Mouse (Mus musculus): ENCODE results near the gene Phactr3. TPM values are rescaled to one million over a fixed set of nuclear protein-coding genes. Genes with fewer than 3 reads are reported as not detected.

Phactr3 gene
- polyA plus RNA-seq, 1 experiment from 2014 or later = 2.8 TPM

- no peak for ATAC-seq (ENCODE audit: insufficient read depth, low FRiP score, low read depth)
- Histone ChIP-seq H3K36me3 (no peaks in the 10 kb centered on the region), H3K4me1 (no peaks in the 10 kb centered on the region), H3K9me3 (no peaks in the 10 kb centered on the region), H3K27ac (no peak overlapping the region), H3K4me3 (replicated peaks) (no peak overlapping the region), H3K4me2 (no peak overlapping the region), H3K27me3 (replicated peaks) (no peaks in the 10 kb centered on the region), H3K9ac (no peak overlapping the region)
- 71% methylated on average over 10 of the region's 10 CpGs for WGBS
These were observed 47.2 kb downstream of the Phactr3 start for GRCm38 (mm10) chr2:178165943-178166342.

DNA sequence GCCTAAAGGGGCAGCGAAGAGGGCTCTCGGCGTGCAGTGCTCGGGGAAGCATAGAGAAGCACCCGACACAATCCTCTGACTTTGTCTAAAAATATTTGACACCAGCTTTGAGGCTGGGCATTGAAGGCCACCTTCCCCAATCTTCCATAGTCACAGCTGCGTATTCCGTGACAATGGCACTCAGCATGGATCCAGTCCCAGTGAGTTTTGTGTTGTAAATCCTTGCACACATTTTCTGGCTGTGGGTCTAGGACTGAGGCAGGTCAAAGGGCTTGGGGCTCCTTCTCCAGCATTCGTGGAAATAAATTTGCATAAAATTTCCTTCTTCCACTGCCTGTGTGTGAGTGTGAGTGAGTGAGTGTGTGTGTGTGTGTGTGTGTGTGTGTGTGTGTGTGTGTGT is 51.2 kb downstream of the Phactr3 start:
- no peaks in the 10 kb centered on the region for H3K9me3 ChIP-seq
- H3K36me3 ChIP-seq = no peaks in the 10 kb centered on the region
- ATAC-seq (ENCODE audit: insufficient read depth, low FRiP score, low read depth) = no peak
- WGBS = 78% methylated on average over 8 of the region's 8 CpGs
- H3K4me1 ChIP-seq = no peaks in the 10 kb centered on the region
- no peak overlapping the region for H3K27ac ChIP-seq
- H3K9ac ChIP-seq = no peak overlapping the region
- H3K27me3 ChIP-seq (replicated peaks) = no peaks in the 10 kb centered on the region
- H3K4me3 ChIP-seq (replicated peaks) = no peak overlapping the region
- no peak overlapping the region for H3K4me2 ChIP-seq

DNA sequence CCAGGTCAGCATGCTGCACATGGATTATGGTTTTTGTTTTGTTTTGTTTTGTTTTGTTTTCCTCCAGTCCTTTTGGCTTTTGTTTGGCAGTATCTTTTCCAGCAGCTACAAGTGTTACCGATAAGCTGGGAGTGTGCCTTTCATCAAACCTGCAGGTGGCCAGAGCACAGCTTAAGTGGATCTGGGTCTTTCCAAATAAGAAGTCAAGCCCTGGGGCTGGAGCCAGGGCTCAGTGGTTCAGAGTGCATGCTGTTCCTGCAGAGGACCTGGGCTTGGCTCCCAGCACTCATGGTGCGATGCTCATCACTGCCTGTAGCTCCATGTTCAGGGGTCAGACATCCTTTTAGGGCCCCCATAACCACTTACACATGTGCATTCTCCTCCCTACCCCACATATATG is 55.2 kb downstream of the Phactr3 start:
- Histone ChIP-seq H3K9me3 (no peaks in the 10 kb centered on the region), H3K9ac (no peak overlapping the region), H3K4me2 (no peak overlapping the region), H3K27ac (no peak overlapping the region), H3K4me1 (no peaks in the 10 kb centered on the region), H3K36me3 (no peaks in the 10 kb centered on the region), H3K27me3 (replicated peaks) (no peaks in the 10 kb centered on the region), H3K4me3 (replicated peaks) (no peak overlapping the region)
- 58% methylated on average over 2 of the region's 2 CpGs for WGBS
- no peak for ATAC-seq (ENCODE audit: insufficient read depth, low FRiP score, low read depth)

DNA sequence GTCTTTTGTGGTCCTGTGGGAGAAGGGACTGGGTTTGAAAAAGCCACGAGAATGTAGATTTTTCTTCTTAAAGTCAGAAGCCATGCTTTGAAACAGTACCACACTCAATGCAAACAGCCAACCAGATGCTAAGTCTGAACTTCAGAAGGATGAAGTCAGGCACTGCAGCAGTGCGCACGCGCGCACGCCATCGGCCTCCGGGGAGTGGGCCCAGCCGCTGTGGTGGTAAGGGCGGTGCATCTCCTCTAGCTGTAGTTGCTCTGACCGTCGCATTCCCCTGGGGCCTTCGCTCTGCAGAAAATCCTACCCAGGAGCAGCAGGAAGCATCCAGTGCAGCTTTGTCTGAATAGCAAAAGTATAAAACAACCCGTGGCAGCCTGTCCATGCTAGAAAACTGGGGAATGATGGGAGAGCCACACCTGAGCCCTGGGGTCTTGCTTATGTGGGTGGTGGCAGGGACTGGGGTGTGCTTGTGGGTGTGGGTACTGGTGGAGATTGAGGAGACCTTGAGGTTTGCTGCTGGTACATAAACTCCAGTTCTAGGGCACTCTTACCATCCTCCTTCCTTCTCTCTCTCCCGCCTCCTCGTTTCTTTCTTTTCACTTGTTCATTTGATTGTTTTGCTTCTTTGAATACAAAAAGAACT is 56.6 kb downstream of the Phactr3 start:
- Histone ChIP-seq H3K4me1 (no peaks in the 10 kb centered on the region), H3K27ac (no peak overlapping the region), H3K4me2 (peak overlapping the region; percentile 13; the same call in 1 of the 2 replicates), H3K36me3 (no peaks in the 10 kb centered on the region), H3K4me3 (replicated peaks) (no peak overlapping the region), H3K27me3 (replicated peaks) (no peaks in the 10 kb centered on the region), H3K9ac (no peak overlapping the region), H3K9me3 (no peaks in the 10 kb centered on the region)
- WGBS = 40% methylated on average over 16 of the region's 16 CpGs
- ATAC-seq (ENCODE audit: insufficient read depth, low FRiP score, low read depth) = 0 out of 2 replicates have a peak, but pooled peaks have one; percentile 43

GRCm38 (mm10) chr2:178184251-178184650 is 65.5 kb downstream of the Phactr3 start:
- WGBS = 66% methylated on average over 5 of the region's 5 CpGs
- H3K9me3 ChIP-seq = no peaks in the 10 kb centered on the region

DNA sequence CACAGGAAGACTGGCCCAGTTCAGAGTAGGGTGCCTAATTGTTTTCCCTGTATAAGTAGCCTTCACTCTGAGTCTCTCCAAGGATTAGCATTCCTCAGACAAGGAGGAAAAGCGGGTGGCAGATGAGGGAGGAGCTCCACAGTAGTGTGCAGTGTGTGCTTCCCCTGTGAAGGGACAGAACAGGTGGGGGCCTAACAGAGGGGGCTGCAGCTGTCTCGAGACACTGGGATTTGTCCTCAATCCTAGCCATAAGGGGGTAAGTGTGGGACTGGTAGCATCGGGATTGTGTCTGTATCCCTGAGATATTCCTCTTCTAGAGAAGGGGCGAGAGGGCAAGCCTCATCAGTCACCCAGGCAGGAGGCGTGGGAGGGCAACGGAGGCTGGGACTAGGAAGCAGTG is 66.1 kb downstream of the Phactr3 start:
- Histone ChIP-seq H3K27me3 (replicated peaks) (no peaks in the 10 kb centered on the region), H3K27ac (no peak overlapping the region), H3K4me1 (no peaks in the 10 kb centered on the region), H3K4me2 (no peak overlapping the region), H3K9me3 (no peaks in the 10 kb centered on the region), H3K36me3 (no peaks in the 10 kb centered on the region), H3K4me3 (replicated peaks) (no peak overlapping the region), H3K9ac (no peak overlapping the region)
- no peak for ATAC-seq (ENCODE audit: insufficient read depth, low FRiP score, low read depth)
- WGBS = 40% methylated on average over 6 of the region's 6 CpGs

More at GRCm38 (mm10) chr2:178184251-178184650, 65.5 kb downstream of the Phactr3 start:
- Histone ChIP-seq H3K36me3 (no peaks in the 10 kb centered on the region), H3K4me2 (no peak overlapping the region), H3K27me3 (replicated peaks) (no peaks in the 10 kb centered on the region), H3K27ac (no peak overlapping the region), H3K9ac (no peak overlapping the region), H3K4me1 (no peaks in the 10 kb centered on the region), H3K4me3 (replicated peaks) (no peak overlapping the region)
- no peak for ATAC-seq (ENCODE audit: insufficient read depth, low FRiP score, low read depth)

GRCm38 (mm10) chr2:178188988-178189387 is 70.2 kb downstream of the Phactr3 start:
- WGBS = 63% methylated on average over 2 of the region's 2 CpGs
- Histone ChIP-seq H3K9ac (no peak overlapping the region), H3K4me2 (no peak overlapping the region), H3K4me1 (no peaks in the 10 kb centered on the region), H3K9me3 (no peaks in the 10 kb centered on the region), H3K36me3 (no peaks in the 10 kb centered on the region), H3K4me3 (replicated peaks) (no peak overlapping the region), H3K27ac (no peak overlapping the region), H3K27me3 (replicated peaks) (no peaks in the 10 kb centered on the region)
- ATAC-seq (ENCODE audit: insufficient read depth, low FRiP score, low read depth) = no peak

DNA sequence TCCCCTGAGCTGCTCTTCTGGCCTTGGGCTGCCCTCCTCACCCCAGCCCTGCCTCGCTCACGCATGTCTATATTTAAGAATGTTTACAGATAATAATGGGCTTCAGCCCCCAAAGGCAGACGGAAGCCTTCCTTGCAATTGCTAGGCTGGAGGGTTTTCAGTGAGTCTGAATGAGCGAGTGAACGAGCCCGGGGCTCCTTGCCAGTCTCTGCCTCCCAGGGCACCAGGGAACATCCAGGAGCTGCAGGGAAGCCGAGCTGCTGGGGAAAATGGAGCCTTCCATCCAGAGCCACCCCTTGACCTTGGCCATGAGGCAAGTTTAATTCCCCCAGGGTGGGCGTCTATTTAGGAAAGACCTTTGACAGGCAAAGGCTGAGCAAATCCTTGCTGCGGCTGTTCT is 74.1 kb downstream of the Phactr3 start:
- H3K36me3 ChIP-seq = no peaks in the 10 kb centered on the region

GRCm38 (mm10) chr2:178193445-178193844 is 74.7 kb downstream of the Phactr3 start:
- 63% methylated on average over 2 of the region's 2 CpGs for WGBS

More for the DNA sequence above, 74.1 kb downstream of the Phactr3 start:
- Histone ChIP-seq H3K9me3 (no peaks in the 10 kb centered on the region), H3K4me3 (replicated peaks) (no peak overlapping the region), H3K27ac (no peak overlapping the region), H3K27me3 (replicated peaks) (no peaks in the 10 kb centered on the region), H3K9ac (no peak overlapping the region), H3K4me2 (no peak overlapping the region), H3K4me1 (no peaks in the 10 kb centered on the region)
- WGBS = 38% methylated on average over 9 of the region's 9 CpGs
- ATAC-seq (ENCODE audit: insufficient read depth, low FRiP score, low read depth) = no peak

DNA sequence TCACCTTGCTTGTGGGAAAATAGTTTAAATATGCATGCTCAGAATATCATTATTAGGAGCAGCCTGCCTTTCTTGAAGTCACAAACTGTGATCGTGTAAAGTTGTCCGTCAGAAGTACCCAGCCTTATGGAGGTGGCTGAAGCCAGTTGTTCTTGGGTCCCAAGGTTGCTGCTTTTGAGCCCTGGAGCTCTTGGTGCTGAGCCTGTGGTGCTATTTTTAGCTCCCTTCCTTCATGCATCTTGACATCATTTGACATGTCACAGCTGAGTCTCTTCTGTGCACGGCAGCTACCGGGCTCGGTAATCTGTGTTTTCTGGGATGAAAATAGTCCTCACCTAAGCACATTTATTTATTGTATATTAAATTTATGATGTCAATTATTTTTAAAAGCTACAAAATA is 76.1 kb downstream of the Phactr3 start:
- H3K27me3 ChIP-seq (replicated peaks) = no peaks in the 10 kb centered on the region
- no peak overlapping the region for H3K27ac ChIP-seq
- H3K9me3 ChIP-seq = no peaks in the 10 kb centered on the region
- no peak overlapping the region for H3K4me2 ChIP-seq
- no peak for ATAC-seq (ENCODE audit: insufficient read depth, low FRiP score, low read depth)
- H3K4me3 ChIP-seq (replicated peaks) = no peak overlapping the region
- 43% methylated on average over 5 of the region's 5 CpGs for WGBS
- H3K4me1 ChIP-seq = no peaks in the 10 kb centered on the region
- no peak overlapping the region for H3K9ac ChIP-seq
- H3K36me3 ChIP-seq = no peaks in the 10 kb centered on the region

More at GRCm38 (mm10) chr2:178193445-178193844, 74.7 kb downstream of the Phactr3 start:
- Histone ChIP-seq H3K4me1 (no peaks in the 10 kb centered on the region), H3K4me2 (no peak overlapping the region), H3K4me3 (replicated peaks) (no peak overlapping the region), H3K9me3 (no peaks in the 10 kb centered on the region), H3K27ac (no peak overlapping the region), H3K27me3 (replicated peaks) (no peaks in the 10 kb centered on the region), H3K9ac (no peak overlapping the region), H3K36me3 (no peaks in the 10 kb centered on the region)
- ATAC-seq (ENCODE audit: insufficient read depth, low FRiP score, low read depth) = no peak

GRCm38 (mm10) chr2:178196038-178196437 is 77.3 kb downstream of the Phactr3 start:
- 86% methylated on average over 6 of the region's 6 CpGs for WGBS
- ATAC-seq (ENCODE audit: insufficient read depth, low FRiP score, low read depth) = no peak

DNA sequence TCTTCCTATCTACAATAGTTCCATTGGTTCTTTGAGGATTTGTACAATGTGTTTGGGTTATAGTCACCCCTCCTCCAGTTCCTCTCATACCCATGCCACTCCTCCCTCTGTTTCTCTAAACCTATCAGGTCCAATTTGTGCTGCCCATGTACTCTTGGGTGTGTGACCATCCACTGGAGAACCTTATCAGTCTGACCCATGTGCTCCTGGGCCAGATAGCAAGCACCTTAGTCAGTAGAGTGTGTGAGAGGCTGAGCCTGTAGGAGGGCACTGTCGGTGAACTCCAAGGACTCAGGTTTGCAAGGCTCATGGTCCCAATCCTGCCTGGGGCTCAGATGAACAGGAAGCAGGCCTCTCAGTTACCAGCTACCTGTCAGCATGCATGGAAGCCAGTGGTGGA is 78.8 kb downstream of the Phactr3 start:
- no peak overlapping the region for H3K4me3 ChIP-seq (replicated peaks)
- no peak overlapping the region for H3K27ac ChIP-seq
- peak; percentile 77; the same call in 1 of the 2 replicates for ATAC-seq (ENCODE audit: insufficient read depth, low FRiP score, low read depth)
- no peak overlapping the region for H3K9ac ChIP-seq
- no peaks in the 10 kb centered on the region for H3K4me1 ChIP-seq
- WGBS = 85% methylated on average over 1 of the region's 1 CpGs
- no peak overlapping the region for H3K4me2 ChIP-seq
- H3K36me3 ChIP-seq = no peaks in the 10 kb centered on the region
- H3K9me3 ChIP-seq = no peaks in the 10 kb centered on the region
- H3K27me3 ChIP-seq (replicated peaks) = no peaks in the 10 kb centered on the region

More at GRCm38 (mm10) chr2:178196038-178196437, 77.3 kb downstream of the Phactr3 start:
- no peaks in the 10 kb centered on the region for H3K4me1 ChIP-seq
- no peak overlapping the region for H3K9ac ChIP-seq
- H3K36me3 ChIP-seq = no peaks in the 10 kb centered on the region
- H3K27me3 ChIP-seq (replicated peaks) = no peaks in the 10 kb centered on the region
- H3K4me2 ChIP-seq = no peak overlapping the region
- no peaks in the 10 kb centered on the region for H3K9me3 ChIP-seq
- no peak overlapping the region for H3K4me3 ChIP-seq (replicated peaks)
- no peak overlapping the region for H3K27ac ChIP-seq

DNA sequence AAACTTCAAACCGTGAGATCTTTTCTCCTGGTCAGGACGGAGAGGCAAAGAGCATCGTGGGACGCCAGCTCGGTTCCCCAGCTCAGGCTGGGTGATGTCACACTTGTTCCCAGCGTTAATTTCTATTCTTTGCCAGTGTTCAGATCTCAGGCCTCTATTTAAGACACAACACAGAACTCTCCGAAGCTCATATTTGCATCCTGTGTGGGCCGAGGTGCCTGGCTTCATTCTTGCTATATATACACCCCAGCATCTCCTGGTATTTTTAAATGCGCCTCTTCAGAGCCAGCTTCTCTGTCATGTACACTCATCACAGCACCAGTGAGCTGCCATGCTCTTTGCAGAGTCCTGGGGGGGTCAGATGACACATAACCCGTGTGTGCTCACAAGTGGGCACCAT is 85.7 kb downstream of the Phactr3 start:
- no peak overlapping the region for H3K4me2 ChIP-seq
- no peak overlapping the region for H3K9ac ChIP-seq
- H3K27me3 ChIP-seq (replicated peaks) = no peaks in the 10 kb centered on the region
- 85% methylated on average over 10 of the region's 10 CpGs for WGBS
- H3K4me3 ChIP-seq (replicated peaks) = no peak overlapping the region
- no peaks in the 10 kb centered on the region for H3K4me1 ChIP-seq
- H3K36me3 ChIP-seq = no peaks in the 10 kb centered on the region
- H3K9me3 ChIP-seq = no peaks in the 10 kb centered on the region
- ATAC-seq (ENCODE audit: insufficient read depth, low FRiP score, low read depth) = no peak
- H3K27ac ChIP-seq = no peak overlapping the region
